Mouse (Mus musculus) kidney, adult 18-20 months (tissue): Measurements from ENCODE around the gene Ceacam1.
"Not testable (repeated sequence)": the region's sequence is repeated elsewhere in the genome, so short reads cannot be mapped to it uniquely, and the experiment has no call there.

Experiments used
- DNase-seq: peaks from one replicate; pipeline ENCODE4 v3.0.0; 2021

The Ceacam1 gene

DNA sequence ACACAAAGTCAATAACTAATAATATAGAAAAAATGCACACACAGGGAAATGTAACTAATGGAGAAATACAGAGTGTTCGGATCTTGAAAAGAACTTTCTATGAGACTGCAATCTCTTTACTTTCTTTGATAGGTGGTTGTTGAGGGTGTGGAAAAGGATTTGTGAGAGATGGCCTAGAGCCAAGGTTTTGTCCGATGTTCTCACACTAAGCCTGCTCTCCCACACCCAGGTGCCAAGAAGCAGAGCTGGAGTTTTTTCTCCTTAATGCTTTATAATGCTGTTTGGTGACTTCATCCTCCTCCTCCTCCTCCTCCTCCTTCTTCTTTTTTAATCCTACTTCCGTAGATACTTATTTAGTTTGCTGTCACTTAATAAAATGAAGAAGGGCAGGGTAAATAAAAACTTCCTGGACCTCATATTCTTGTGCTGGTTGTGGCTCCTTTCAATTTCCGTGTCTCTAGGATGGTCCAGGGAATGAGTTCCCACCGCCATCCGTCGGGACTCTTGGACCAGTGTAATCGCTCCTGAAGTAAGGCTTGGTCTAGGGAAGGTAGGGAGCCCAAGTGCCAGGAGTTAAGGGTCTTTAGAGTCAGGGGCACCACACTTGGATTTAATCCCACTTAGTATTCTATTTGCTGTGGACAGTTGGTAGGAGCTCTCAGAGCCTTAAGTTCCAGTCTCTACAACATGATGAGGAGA, 38.1 kb downstream of the Ceacam1 start:
- DNase-seq = no peak

GRCm38 (mm10) chr7:25436704-25437103, 40.7 kb downstream of the Ceacam1 start:
- DNase-seq = no peak

GRCm38 (mm10) chr7:25436226-25436625, 41.2 kb downstream of the Ceacam1 start:
- no peak for DNase-seq

GRCm38 (mm10) chr7:25435546-25435851, 41.9 kb downstream of the Ceacam1 start:
- no peak for DNase-seq

DNA sequence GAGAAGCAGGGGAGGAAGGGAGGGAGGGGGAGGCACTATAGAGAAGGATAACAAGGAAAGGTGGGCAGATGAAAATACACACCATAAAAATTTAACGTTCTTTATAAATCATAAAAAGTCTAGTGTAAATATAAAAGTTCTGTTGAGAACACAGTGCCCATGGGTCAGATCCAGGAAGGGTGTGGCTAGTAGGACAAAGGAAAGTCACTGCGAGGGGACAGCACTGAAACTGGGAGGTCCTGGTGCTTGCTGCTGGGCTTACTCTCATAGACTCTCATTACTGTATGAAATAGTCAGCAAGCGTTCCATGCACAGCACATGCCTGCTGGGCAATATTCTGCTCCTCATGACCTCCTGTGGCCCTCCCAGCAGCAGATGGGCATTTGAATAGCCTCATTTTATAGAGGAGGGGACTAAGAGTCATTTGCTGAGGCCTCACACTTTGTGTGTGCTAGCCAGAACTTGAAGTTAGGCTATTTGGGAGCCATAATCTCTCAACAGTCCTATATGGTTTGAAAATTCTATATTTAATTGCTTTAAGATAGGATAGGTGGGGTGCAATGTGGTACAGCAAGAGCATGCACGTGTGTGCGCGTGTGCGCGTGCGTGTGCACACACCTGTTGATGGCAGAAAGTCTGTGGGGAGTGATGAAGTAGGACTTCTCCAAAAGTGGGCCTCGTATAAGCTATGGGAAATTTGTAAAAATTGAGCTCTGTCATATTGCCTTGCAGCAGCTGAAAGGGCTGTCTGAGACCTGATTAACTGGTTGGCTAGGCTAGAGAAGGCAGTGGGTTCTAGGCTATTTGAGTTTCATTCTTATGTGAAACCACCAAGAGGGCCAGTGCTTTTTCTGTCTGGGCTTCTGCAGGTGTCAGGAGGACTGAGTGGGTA, 42.5 kb downstream of the Ceacam1 start:
- DNase-seq = no peak

DNA sequence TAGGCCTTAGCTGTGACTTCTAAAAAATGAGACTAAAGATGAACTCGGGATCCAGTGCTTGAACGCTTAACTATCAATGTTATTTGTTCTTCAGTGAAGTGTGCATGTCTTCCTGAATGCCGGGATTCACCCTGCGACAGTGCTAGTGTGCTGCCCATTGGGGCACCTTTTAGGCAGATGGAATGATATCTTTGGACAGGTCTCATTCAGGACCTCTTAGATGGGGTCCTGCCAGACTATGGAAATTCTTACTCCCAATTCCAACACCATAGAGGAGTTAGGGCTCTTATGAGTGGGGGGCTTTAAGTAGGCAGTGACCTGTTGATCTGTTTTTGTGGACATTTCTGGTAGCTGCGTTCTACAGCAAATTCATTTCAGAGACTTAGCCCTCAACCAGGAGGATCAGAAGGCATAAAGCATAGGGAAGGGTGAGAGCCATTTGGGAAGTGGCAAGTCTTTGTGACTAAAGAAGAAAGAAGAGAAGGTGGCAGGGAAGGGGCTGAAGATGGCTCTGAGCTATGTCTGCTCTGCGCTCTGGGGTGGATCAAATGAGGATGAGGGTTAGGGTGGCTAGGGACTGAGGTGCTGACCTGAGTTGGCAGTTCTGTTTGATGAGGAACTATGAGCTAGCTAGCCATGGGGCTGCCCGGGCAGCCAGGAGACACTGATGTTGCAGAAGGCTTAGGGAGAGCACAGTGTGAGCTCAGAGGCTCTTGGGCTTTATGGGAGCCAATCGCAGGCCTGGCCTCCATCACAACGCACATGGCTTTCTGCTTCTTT, 43.4 kb downstream of the Ceacam1 start:
- DNase-seq = no peak

DNA sequence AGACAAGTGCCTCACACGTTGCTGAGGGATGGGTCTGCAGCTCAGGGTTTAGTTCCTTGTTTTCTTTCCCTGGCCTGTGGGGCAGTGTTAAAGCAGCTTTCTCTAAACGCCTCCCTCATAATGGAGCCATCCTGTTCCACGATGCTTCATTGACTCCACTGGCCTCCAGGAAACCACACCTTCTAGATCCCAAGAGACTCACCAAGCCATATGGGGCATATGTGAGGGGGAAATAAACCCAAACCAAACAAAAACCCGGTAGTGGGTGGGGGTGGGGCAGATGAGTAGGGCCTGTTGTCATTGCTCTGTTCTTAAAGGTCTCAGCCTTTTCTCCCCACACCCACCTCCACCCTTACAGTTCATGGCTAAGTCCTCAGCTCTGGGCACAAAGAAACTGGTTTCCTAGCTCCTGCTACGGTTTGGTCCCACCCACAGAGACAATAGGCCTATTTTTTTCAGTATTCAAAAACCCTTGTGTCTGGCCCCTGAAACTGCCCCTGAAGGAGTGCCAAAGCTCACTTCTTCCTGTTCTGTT, 44.3 kb downstream of the Ceacam1 start:
- no peak for DNase-seq

DNA sequence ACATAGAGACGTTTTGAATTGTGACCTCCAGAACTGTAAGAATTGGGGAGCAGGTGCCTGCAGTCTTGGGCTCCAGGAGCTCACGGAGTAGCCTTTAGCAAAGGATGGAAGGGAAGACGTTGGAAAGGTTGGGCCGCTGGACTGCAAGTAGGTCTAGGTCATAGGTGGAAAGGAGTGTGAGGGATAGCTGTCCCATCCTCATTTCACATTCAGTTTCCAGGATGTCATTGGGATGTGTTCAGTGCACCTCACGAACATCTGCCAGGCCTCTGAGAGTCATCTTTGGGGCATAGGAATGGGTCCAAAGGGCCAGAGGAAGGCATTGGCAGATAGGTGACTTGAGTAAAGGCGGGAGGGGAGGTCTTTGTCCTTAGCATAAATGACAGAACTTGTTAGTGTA, 45.0 kb downstream of the Ceacam1 start:
- no peak for DNase-seq

GRCm38 (mm10) chr7:25429886-25430784, 47.3 kb downstream of the Ceacam1 start:
- no peak for DNase-seq

DNA sequence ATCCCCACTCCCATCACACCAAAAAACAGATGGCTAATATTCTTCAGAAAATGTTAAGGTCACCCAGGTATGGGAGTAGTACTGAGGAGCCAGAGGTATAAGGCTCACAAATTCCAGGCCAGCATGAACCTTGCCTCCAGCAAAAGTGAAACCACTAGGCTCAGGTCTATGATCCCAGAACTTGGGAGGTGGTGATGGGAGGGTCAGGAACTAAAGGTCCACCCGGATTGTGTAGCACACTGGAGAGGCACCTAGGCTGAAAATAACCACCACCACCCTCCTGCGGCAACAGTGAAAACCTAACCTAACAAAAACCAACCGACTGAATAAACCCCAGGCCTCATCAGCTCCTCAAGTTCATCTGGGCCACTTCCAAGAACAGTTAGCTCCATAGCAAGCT, 49.1 kb downstream of the Ceacam1 start:
- no peak for DNase-seq

- DNase-seq = no peak
These were observed 50.3 kb downstream of the Ceacam1 start for GRCm38 (mm10) chr7:25427144-25427543.

- DNase-seq = not testable (repeated sequence)
These were observed 51.0 kb downstream of the Ceacam1 start for GRCm38 (mm10) chr7:25426380-25426779.

GRCm38 (mm10) chr7:25424429-25424828, 53.0 kb downstream of the Ceacam1 start:
- DNase-seq = peak; percentile 84

DNA sequence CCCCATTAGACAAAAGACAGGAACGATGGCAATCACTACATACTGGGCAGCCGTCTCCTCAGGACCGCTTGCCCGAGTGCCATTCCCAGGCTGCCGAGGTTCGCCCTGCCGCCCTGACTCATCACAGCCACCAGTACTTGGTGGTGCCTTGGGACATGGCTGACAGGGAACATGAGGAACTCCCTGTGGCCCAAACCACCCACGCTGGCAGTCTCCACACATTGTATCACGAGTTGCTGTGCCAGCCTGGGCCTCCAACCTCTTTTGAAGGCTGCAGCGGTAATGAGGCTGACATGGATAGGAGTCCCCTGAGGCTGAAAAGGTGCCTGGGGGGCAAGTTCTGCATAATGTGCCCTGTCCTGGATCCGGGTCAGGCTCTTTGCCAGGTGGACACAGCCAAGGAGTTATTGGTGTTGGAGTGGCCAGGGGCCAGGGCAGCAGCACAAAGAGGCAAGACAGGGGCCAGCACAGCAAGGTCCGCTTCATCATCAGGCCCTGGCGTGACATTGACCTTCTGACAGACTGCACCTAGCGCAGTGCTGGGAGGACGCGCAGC, 55.0 kb downstream of the Ceacam1 start:
- no peak for DNase-seq

DNA sequence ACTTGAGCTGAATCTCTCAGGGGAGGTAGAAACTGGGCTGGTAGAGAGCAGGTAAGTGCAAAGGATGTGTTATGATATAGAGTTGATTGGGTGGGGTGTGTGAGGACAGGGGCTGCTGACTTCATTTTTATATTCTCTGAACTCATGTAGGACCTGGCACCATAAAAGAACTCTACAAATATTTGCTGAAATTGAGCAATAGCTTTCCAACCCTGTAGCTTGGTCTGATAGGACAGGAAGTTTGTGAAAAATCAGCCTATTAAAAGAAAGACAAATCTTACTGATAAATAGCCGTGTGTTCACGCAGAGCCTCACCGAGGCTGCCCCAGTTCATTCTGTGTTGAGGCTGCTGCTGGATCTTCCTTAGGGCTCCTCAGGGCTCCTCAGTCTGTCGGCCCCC, 57.5 kb downstream of the Ceacam1 start:
- DNase-seq = no peak

DNA sequence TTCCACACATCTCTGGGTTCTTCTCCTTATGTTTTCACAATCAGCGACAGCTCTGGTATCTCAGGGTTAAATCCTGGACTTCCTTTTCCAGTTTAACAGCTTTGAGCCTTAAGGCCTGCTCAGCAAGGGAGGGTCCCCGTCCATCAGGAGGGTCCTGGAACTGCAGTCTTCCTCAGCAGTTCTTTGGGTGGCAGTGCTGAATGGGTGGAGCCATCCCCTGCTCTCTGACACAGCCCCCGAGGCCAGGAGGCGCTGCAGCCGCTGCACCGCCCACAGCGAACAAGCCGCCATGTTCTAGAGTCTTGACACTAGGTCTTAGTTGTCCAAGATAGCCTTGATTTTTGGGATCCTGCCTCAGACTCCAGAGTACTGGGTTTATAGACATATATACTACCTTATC, 57.9 kb downstream of the Ceacam1 start:
- DNase-seq = no peak

GRCm38 (mm10) chr7:25417597-25417996, 59.8 kb downstream of the Ceacam1 start:
- peak; percentile 59 for DNase-seq

- no peak for DNase-seq
These were observed 64.5 kb downstream of the Ceacam1 start, which contains the start of gene Cxcl17 for GRCm38 (mm10) chr7:25412833-25413441. Cxcl17 (minus strand) TSS chr7:25412886.

DNA sequence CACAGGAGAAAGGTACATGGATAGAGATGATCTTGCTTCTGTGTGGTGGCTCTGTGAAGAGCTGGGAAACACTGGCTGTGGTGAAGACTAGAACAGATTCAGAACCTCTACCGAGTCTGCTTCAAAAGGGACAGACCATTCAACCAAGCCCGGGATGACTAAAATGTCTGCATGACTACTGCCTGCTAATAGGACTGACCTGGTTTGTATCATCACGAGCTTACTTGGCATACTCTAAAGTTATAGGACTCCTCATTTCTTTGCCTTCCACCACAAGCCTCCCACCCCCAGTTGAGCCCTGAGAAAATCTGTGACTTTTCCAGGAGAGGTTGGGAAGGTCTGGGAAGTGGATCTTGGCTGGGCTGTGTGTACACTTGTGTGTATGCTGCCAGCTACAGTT, 65.5 kb downstream of the Ceacam1 start:
- no peak for DNase-seq
